Mouse (Mus musculus): ENCODE data around the gene Mtg1. TPM values are rescaled to one million over a fixed set of nuclear protein-coding genes. Genes with fewer than 3 reads are reported as not detected.

Mtg1 gene
- polyA plus RNA-seq (2021; fragmentation: Nextera tagmentation) = 35.5 and 55.8 TPM in 2 replicates
- long read RNA-seq, experiment 1, transcript Mtg1-205 (3 exons, 2,133 nt) = minor isoform, 7 of 137 reads
- long read RNA-seq, experiment 1, transcript Mtg1-201 (11 exons, 1,595 nt) = major isoform, 96 of 137 reads
- long read RNA-seq, experiment 1, partial matches to known transcripts = 8 of 137 reads
- long read RNA-seq, experiment 1, other reads (novel, unspliced or antisense) = 26 of 137 reads
- long read RNA-seq, experiment 2, transcript Mtg1-201 (11 exons, 1,595 nt) = major isoform, 56 of 64 reads
- long read RNA-seq, experiment 2, partial matches to known transcripts = 2 of 64 reads
- long read RNA-seq, experiment 2, other reads (novel, unspliced or antisense) = 5 of 64 reads

DNA sequence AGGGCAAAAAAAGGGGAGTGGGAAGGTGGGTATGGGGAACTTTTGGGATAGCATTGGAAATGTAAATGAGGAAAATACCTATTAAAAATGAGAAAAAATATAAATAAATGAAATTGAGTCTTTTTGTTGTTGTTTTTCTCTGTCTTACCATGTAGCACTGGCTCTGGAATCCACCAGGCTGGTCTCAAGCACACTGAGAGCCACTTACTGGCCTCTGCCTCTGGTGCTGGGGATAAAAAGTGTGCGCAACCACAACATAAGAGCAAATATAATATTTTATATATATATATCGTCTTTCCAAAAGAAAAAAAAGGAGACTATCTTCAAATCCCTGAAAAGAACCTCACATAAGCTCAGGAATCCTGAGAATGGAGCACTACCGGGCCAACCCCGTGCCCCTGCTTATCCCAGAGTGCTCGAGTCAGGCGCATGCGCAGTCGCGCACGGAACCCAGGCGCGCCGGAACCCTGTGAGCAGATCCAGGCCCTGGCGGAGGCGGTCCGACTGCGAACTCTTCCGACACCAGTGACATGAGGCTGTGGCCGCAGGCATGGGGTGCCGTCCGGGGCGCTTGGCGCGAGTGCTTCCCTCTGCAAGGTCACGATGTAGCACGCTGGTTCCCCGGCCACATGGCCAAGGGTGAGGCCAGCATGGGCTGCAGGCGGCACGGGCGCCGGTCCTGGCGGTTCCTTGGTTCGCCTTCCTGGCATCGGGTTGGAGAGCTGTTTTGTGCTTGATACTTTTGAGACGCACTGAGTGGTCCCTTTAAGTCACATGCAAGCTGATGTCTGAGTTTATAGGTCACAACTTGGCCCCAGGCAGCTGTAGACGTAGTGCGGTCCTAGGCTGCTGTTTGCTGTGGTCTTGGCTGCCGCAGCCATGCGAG, at the start of gene Mtg1:
Gene Mtg1, plus strand, starts transcription at position 430 of the 886 bp plus-strand sequence.

DNA sequence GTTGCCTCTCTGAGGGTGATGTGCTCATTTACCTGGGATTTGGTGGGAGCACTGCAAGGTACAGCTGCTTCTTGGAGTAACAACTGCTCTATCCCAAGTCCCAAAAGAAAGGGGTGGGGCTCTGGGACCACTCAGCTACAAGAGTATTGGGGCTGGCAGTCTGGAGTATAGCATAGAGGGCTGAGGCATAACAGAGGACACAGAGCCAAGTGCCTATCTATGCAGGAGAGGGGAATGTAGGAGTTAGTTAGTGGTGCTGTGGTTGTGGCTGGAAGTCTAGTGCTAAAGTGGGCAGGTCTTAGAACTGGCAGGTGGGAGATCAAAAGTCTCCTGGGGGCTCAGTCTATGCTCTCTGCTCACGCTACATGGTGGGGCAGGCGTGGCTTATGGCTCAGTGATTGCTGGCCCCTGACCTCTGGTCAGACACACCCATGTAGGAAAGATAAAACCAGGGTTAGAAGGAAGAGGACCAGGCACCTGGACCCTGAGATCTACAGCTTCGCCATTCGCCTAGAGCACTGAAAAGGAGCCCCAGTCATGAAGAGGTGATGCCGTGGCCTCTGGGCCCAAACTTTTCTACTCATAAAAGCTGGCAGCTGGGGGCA, 44.3 kb upstream of the Mtg1 start, which contains the start of gene Prap1:
Gene Prap1, plus strand, starts transcription at position 472 of the 605 bp plus-strand sequence.

DNA sequence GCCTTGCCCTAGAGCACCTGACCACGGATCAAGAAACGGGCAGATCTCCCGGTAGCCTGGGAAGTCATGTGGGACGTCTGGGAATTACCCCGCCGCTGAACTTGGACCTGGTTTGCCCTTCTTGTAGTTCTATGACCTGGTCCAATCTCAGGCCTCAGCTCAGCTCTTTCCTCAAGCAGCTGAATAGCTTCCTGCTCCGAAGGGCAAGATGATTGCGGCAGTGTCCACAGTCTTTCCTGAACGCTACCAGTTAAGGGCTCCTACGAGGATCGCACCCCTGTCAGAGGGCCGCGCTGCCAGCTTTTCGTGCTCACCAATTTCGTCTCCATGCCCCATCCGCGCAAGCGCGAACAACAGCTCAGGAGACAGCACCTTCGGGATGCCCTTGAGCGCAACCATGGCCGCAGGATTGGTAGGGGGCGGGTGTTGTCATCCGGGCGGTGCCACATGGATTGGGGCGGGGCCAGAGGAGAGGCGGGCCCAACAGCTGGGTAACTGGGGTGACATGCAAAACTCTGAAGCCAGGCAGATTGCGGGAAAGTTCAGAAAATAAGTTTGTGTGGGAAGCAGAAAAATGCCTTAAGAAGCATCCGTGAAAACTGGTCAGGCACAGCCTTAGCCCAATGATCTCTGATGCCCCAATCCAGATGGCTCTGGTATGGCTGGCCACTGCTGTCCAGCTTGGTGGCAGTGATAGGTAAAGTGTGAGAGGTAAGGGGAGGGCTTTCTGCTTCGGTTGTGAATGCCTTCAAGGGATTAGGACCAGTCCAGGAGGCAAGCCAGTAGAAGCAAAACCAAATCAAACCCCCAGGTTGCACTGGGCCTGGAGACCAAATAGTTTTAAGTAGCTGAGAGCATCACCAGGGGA, 35.1 kb upstream of the Mtg1 start, which contains the start of gene Fuom:
Gene Fuom, minus strand, starts transcription at position 449 of the 868 bp plus-strand sequence.

DNA sequence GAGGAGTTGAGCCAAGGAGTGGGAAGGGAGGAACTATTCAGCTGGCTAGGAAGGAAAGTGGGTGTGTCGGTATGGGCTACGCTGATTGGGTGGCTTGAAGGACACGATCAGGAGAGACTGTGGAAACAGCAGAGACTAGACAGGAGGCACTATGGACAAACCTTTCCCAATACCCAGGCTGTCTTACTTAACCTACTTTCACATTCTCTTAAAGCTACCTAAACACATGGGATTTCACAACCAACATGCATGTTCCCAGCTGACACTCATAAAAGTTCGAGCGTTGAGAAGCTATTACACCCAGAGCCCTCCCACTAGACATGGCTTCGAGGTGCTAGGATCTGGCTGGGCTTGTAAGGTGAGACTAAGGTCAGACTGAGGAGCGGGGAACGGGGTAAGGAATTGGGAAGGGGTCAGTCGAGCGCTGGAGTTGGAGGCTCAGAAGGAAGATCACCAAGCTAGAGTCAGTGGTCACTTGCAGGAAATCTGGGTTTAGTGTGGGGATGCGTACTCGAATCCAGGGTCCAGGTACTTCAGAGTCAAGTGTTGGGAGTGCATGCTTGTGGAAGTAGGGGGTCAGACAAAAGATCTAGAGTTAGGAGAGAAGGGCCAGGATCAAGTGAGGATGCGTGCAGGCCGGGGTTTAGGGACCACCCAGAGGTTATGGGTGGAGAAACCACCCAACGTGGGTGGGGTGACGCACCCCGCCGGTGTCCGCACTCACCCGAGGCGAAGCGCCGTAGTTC, 21.6 kb upstream of the Mtg1 start, which contains the start of gene Paox:
Gene Paox, plus strand, starts transcription at position 217 of the 746 bp plus-strand sequence.

DNA sequence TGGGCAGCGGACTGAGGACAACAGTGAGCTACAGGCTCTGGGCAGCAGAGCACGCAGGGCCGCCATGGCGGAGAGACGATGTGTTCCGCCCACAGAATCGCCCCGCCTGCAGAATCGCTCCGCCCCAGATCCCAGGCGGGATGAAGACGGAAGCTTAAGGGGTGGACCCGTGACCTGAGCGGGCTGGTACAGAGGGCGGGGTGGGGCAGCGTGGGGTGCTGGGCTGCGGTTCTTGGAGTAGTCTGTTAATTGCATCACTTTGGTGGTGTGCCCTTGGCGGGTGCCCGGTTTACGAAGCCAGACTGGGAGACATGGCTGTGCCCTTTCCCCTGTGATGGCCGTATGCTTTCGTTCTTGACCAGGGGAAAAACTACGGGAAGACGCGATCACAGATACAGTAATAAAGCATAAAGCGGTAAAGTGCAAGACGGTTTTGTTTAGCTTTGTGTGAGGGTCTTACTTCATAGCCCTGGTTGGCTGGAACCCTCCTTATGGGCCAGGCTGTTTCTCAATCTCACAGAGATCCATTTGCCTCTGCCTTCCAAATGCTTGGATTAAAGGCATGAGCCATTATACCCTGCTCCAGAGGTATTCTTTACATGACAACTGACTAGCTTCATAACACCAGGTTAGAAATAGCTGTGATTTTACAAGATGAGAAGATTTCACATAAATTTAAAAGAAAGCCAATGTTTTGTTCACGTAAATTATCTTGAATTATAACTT, 20.9 kb upstream of the Mtg1 start, which contains the start of gene Echs1:
Gene Echs1, minus strand, starts transcription at position 148 of the 726 bp plus-strand sequence.

DNA sequence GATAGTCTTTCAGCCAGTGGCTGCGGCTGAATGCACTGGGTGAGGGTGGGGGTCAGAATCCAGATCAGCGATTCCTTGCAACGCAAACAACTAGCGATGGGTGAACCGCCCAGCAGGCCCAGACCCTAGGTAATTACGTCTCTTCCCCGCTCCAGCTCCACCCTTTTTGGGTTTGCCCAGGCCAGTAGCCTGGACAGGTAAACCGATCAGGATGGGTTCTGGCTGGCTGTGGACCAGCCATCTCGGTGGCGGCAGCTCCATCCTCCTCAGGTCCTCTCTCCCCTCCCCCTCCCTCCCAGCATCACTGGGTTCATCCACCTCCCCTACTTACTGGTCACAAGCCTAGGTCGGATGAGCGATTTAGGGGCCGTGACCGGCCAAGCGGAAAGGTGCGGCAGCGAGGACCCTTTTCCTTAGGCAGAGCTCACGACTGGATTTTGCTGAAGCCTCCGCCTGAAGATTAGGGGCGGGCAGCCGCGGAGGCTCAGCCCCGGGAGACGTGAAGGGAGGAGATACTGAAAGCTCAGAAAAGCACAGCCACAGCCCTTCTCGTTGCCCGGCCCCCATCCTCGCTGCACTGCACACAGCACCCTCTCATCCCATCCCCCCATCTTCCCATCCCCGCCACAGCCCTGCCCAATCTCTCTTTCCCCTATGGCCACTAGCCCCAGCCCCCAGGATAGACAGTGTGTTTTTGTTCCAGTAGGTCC, 17.0 kb downstream of the Mtg1 start, which contains the start of gene Sprn:
Gene Sprn, minus strand, starts transcription at position 660 of the 710 bp plus-strand sequence.

DNA sequence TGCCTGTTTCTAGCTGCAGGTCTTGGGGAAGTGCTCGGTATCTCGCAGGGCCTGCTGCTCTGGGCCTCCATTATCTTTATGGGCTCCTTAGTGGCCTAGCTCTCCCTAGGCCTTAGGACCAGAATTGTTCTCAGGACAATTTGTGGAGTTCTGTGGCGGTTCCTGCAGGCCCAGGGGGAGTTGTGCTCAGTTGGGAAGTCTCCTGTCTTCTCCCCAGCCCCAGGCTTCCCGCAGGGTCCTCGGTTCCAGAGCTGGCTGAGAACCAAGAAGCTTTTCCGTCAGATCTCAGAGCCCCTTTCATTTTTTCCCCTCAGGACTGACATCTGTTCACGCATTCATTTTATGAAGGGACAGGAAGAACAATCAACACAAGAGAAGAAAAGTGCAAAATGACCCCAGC, 27.3 kb downstream of the Mtg1 start, which contains the start of gene Olfr522:
Gene Olfr522, minus strand, starts transcription at position 101 of the 400 bp plus-strand sequence.

DNA sequence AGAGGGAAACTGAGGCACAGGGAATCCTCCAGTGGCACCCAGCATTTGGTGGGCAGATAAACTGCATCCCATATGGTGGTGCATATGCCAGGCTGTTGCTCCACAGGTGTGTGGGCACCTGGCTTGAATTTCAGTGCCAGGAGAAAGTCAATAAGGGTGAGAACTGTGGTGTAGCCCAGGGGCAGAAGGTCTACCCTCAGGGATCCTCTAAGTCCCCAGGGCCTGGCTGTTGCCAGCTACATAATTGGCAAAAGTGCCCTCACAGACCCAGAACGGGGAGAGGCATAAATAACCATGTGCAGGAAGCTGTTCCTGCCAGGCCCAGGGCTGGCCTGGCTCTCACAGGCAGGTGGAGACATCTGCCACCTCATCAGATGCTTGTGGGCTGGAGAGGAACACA, 35.6 kb downstream of the Mtg1 start, which contains the start of gene Olfr523:
Gene Olfr523, plus strand, starts transcription at position 282 of the 400 bp plus-strand sequence.

Other genes starting within 250 kb of the Mtg1 start
- 14.1 and 22.4 TPM in 2 replicates for gene Kndc1, start 242.9 kb upstream of the Mtg1 start, polyA plus RNA-seq (2021; fragmentation: Nextera tagmentation)
- gene Utf1, start 193.8 kb upstream of the Mtg1 start, polyA plus RNA-seq (2021; fragmentation: Nextera tagmentation) = not detected in 2 replicates
- 0.82 and 1.3 TPM in 2 replicates for gene 6430531B16Rik, start 158.8 kb upstream of the Mtg1 start, polyA plus RNA-seq (2021; fragmentation: Nextera tagmentation)
- 0.46 and 0.47 TPM in 2 replicates for gene Adam8, start 145.0 kb upstream of the Mtg1 start, polyA plus RNA-seq (2021; fragmentation: Nextera tagmentation)
- gene Zfp511, start 101.2 kb upstream of the Mtg1 start, polyA plus RNA-seq (2021; fragmentation: Nextera tagmentation) = 36.5 and 53.0 TPM in 2 replicates
- 22.3 and 31.9 TPM in 2 replicates for gene Tubgcp2, start 100.9 kb upstream of the Mtg1 start, polyA plus RNA-seq (2021; fragmentation: Nextera tagmentation)
- gene Msx3, start 88.5 kb upstream of the Mtg1 start, polyA plus RNA-seq (2021; fragmentation: Nextera tagmentation) = not detected in 2 replicates
- gene Caly, start 55.0 kb upstream of the Mtg1 start, polyA plus RNA-seq (2021; fragmentation: Nextera tagmentation) = 444 and 556 TPM in 2 replicates
- not detected in 2 replicates for gene Prap1, start 44.2 kb upstream of the Mtg1 start, polyA plus RNA-seq (2021; fragmentation: Nextera tagmentation)
- 114 and 131 TPM in 2 replicates for gene Fuom, start 35.1 kb upstream of the Mtg1 start, polyA plus RNA-seq (2021; fragmentation: Nextera tagmentation)
- 4.3 and 5.1 TPM in 2 replicates for gene Paox, start 21.8 kb upstream of the Mtg1 start, polyA plus RNA-seq (2021; fragmentation: Nextera tagmentation)
- 107 and 129 TPM in 2 replicates for gene Echs1, start 21.1 kb upstream of the Mtg1 start, polyA plus RNA-seq (2021; fragmentation: Nextera tagmentation)
- gene Sprn, start 17.3 kb downstream of the Mtg1 start, polyA plus RNA-seq (2021; fragmentation: Nextera tagmentation) = 53.6 and 65.3 TPM in 2 replicates
- gene Olfr522, start 27.2 kb downstream of the Mtg1 start, polyA plus RNA-seq (2021; fragmentation: Nextera tagmentation) = not detected in 2 replicates
- gene Olfr523, start 35.7 kb downstream of the Mtg1 start, polyA plus RNA-seq (2021; fragmentation: Nextera tagmentation) = not detected in 2 replicates
- gene Olfr524, start 68.4 kb downstream of the Mtg1 start, polyA plus RNA-seq (2021; fragmentation: Nextera tagmentation) = not detected in 2 replicates
- not detected in 2 replicates for gene Cd163l1, start 80.7 kb downstream of the Mtg1 start, polyA plus RNA-seq (2021; fragmentation: Nextera tagmentation)
- not detected in 2 replicates for gene 5830411N06Rik, start 109.7 kb downstream of the Mtg1 start, polyA plus RNA-seq (2021; fragmentation: Nextera tagmentation)
- gene Olfr525, start 183.3 kb downstream of the Mtg1 start, polyA plus RNA-seq (2021; fragmentation: Nextera tagmentation) = not detected in 2 replicates
- gene Olfr527, start 196.5 kb downstream of the Mtg1 start, polyA plus RNA-seq (2021; fragmentation: Nextera tagmentation) = not detected in 2 replicates
- gene Olfr60, start 224.1 kb downstream of the Mtg1 start, polyA plus RNA-seq (2021; fragmentation: Nextera tagmentation) = not detected in 2 replicates
- not detected in 2 replicates for gene Olfr530, start 238.8 kb downstream of the Mtg1 start, polyA plus RNA-seq (2021; fragmentation: Nextera tagmentation)

All from left cerebral cortex, adult 6 months (tissue).